ENCODE assay signal across 11 mouse cellular contexts in the genomic region with DNA sequence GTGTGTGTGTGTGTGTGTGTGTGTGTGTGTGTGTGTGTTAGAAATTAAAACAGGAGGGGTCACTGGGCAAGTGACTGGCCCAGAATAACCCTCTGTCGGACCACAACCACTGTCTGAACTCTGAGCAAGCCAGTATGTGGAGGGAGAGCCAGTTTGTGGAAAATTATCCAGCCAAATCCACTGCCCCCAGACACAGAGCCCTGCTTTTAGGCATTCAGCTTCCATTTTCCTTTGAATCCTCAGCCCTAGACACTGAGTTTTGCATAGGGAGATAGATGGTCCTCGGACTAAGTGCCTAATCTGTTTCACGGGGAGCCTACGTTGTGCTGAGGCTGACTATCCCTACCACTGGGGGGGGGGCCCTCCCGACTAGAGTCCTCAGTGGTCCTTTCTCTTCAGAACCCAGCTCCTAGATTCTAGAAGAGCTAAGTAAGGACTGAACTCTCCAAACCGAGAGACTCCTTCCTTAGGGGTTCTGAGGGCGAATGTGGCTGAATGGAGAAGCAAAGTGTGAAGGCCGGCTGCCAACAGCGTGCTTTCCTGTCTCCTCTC.
A peak's percentile ranks its signal among the peaks of the same experiment; 100 is the strongest.
DNase-seq lines count a peak whose midpoint lies in the region; ATAC-seq lines count a peak whose summit lies in the region.
"Had no signal": no experiment of that assay in that cellular context is flagged by ENCODE, and none has a peak within 500 bp of the region (broad histone marks: within the 10 kb centered on the region; RNA-seq: fewer than 3 reads in every experiment).

No protein-coding gene starts in this region.

- peaks cover 54% of the 10 kb centered on the region for H3K4me1 ChIP-seq in heart, embryonic 10.5 days
- H3K4me1 ChIP-seq in lung, embryonic 15.5 days, result peaks cover 94% of the 10 kb centered on the region
- peaks cover 34% of the 10 kb centered on the region for H3K4me1 ChIP-seq in hindbrain, embryonic 13.5 days (replicated peaks)
- peaks cover 38% of the 10 kb centered on the region for H3K4me1 ChIP-seq in stomach, embryonic 14.5 days (ENCODE audit: control insufficient read depth, insufficient read depth, low read length)

- WGBS in heart, embryonic 10.5 days, result 87% methylated on average over 9 of the region's 9 CpGs
- 79% methylated on average over 9 of the region's 9 CpGs for WGBS in lung, embryonic 15.5 days
- WGBS in hindbrain, embryonic 13.5 days, result 95% methylated on average over 9 of the region's 9 CpGs
- 82% methylated on average over 9 of the region's 9 CpGs for WGBS in stomach, embryonic 14.5 days

- no peak for DNase-seq in heart, embryonic 10.5 days (ENCODE audit: low spot score)
- DNase-seq in heart, adult 8-10 months (ENCODE audit: low spot score), result no peak
- no peak for DNase-seq in lung, postnatal 10 days
- no peak for DNase-seq in cerebellum, postnatal 10 days
- no peak for DNase-seq in yolk sac, embryonic 10.5 days (ENCODE audit: low spot score)
- DNase-seq: adrenal gland, postnatal 25 days; cerebellum, adult 9-11 months had no signal

- no peak overlapping the region for H3K9ac ChIP-seq in lung, embryonic 15.5 days
- no peak overlapping the region for H3K9ac ChIP-seq in hindbrain, embryonic 13.5 days
- H3K9ac ChIP-seq in stomach, embryonic 14.5 days (replicated peaks; ENCODE audit: low read depth, low read length), result no peak overlapping the region

- no peaks in the 10 kb centered on the region for H3K27me3 ChIP-seq in heart, embryonic 10.5 days (ENCODE audit: insufficient read depth, poor library complexity, severe bottlenecking)
- no peaks in the 10 kb centered on the region for H3K27me3 ChIP-seq in lung, embryonic 15.5 days
- 0 out of 2 replicates have a peak, but pooled peaks cover 2% of the 10 kb centered on the region for H3K27me3 ChIP-seq in hindbrain, embryonic 13.5 days
- H3K27me3 ChIP-seq in stomach, embryonic 14.5 days (ENCODE audit: control insufficient read depth, insufficient read depth, low read length), result no peaks in the 10 kb centered on the region

- ATAC-seq in lung, embryonic 15.5 days (ENCODE audit: borderline replicate concordance, extremely low read depth, low FRiP score, low TSS enrichment), result no peak
- no peak for ATAC-seq in hindbrain, embryonic 13.5 days (ENCODE audit: low FRiP score)
- no peak for ATAC-seq in stomach, embryonic 14.5 days (ENCODE audit: insufficient number of reproducible peaks, insufficient read depth, low FRiP score, low read depth)

- no peak overlapping the region for H3K4me3 ChIP-seq in heart, embryonic 10.5 days
- no peak overlapping the region for H3K4me3 ChIP-seq in lung, embryonic 15.5 days
- H3K4me3 ChIP-seq in hindbrain, embryonic 13.5 days, result no peak overlapping the region
- no peak overlapping the region for H3K4me3 ChIP-seq in stomach, embryonic 14.5 days (ENCODE audit: low read depth, low read length)

- no peaks in the 10 kb centered on the region for H3K9me3 ChIP-seq in heart, embryonic 10.5 days
- H3K9me3 ChIP-seq in lung, embryonic 15.5 days, result no peaks in the 10 kb centered on the region
- no peaks in the 10 kb centered on the region for H3K9me3 ChIP-seq in hindbrain, embryonic 13.5 days
- no peaks in the 10 kb centered on the region for H3K9me3 ChIP-seq in stomach, embryonic 14.5 days (ENCODE audit: control insufficient read depth, low read depth, low read length)

- H3K4me2 ChIP-seq in lung, embryonic 15.5 days, result no peak overlapping the region
- no peak overlapping the region for H3K4me2 ChIP-seq in hindbrain, embryonic 13.5 days
- no peak overlapping the region for H3K4me2 ChIP-seq in stomach, embryonic 14.5 days (replicated peaks; ENCODE audit: low read depth, low read length)

- no peaks in the 10 kb centered on the region for H3K36me3 ChIP-seq in heart, embryonic 10.5 days
- no peaks in the 10 kb centered on the region for H3K36me3 ChIP-seq in lung, embryonic 15.5 days
- H3K36me3 ChIP-seq in hindbrain, embryonic 13.5 days, result no peaks in the 10 kb centered on the region
- H3K36me3 ChIP-seq in stomach, embryonic 14.5 days (ENCODE audit: control insufficient read depth, insufficient read depth, low read length), result no peaks in the 10 kb centered on the region

- H3K27ac ChIP-seq in heart, embryonic 10.5 days, result peak overlapping the region; percentile 31; the same call in 1 of the 2 replicates
- peak overlapping the region; percentile 98 for H3K27ac ChIP-seq in lung, embryonic 15.5 days
- H3K27ac ChIP-seq in hindbrain, embryonic 13.5 days, result peak overlapping the region; percentile 31
- peak overlapping the region; percentile 70; the same call in 1 of the 2 replicates for H3K27ac ChIP-seq in stomach, embryonic 14.5 days (ENCODE audit: low read length)
- H3K27ac ChIP-seq: macrophage had no signal

Comparison
In these comparisons a context has a peak if more than half of its experiments do, and no peak if none do; other contexts are left out.
1. H3K27ac ChIP-seq: peak in every context shown above with its lines; median percentile 98 in lung, embryonic 15.5 days; 70 in stomach, embryonic 14.5 days; 31 in heart, embryonic 10.5 days; 31 in hindbrain, embryonic 13.5 days.